Mouse (Mus musculus): Measurements from ENCODE around the gene Gm28374. TPM values are rescaled to one million over a fixed set of nuclear protein-coding genes. Genes with fewer than 3 reads are reported as not detected.

Gene Gm28374
- polyA plus RNA-seq, 1 experiment from 2014 or later: 1.7 TPM

- Histone ChIP-seq H3K36me3 (ENCODE audit: control insufficient read depth, insufficient read depth, low read length) (peaks cover 15% of the 10 kb centered on the region), H3K4me2 (ENCODE audit: low read depth, low read length) (peak within 1 kb of the TSS; percentile 85), H3K4me1 (ENCODE audit: control insufficient read depth, insufficient read depth, low read length) (peaks cover 32% of the 10 kb centered on the region), H3K27ac (ENCODE audit: low read length) (peak within 1 kb of the TSS; percentile 97), H3K9ac (ENCODE audit: low read depth, low read length) (peak within 1 kb of the TSS; percentile 93), H3K27me3 (replicated peaks; ENCODE audit: control insufficient read depth, insufficient read depth, low read length) (no peaks in the 10 kb centered on the region), H3K9me3 (ENCODE audit: control insufficient read depth, low read length) (no peaks in the 10 kb centered on the region), H3K4me3 (ENCODE audit: low read length) (peak within 1 kb of the TSS; percentile 91)
- WGBS: under 1% methylated on average over 77 of the region's 77 CpGs
- peak; percentile 85 for ATAC-seq
Measured at GRCm38 (mm10) chr19:6117986-6118676, 36.1 kb upstream of the Gm28374 start, which contains the start of gene Sac3d1. TSS of gene Sac3d1 (minus strand) at chr19:6118650.

- peak overlapping the region; percentile 91 for H3K4me3 ChIP-seq (ENCODE audit: low read length)
- no peaks in the 10 kb centered on the region for H3K27me3 ChIP-seq (replicated peaks; ENCODE audit: control insufficient read depth, insufficient read depth, low read length)
- H3K9me3 ChIP-seq (ENCODE audit: control insufficient read depth, low read length): no peaks in the 10 kb centered on the region
- ATAC-seq: no peak
- H3K4me1 ChIP-seq (ENCODE audit: control insufficient read depth, insufficient read depth, low read length): peaks cover 32% of the 10 kb centered on the region
- WGBS: 4% methylated on average over 32 of the region's 32 CpGs
- peaks cover 15% of the 10 kb centered on the region for H3K36me3 ChIP-seq (ENCODE audit: control insufficient read depth, insufficient read depth, low read length)
- peak overlapping the region; percentile 97 for H3K27ac ChIP-seq (ENCODE audit: low read length)
- H3K4me2 ChIP-seq (ENCODE audit: low read depth, low read length): peak overlapping the region; percentile 85
- H3K9ac ChIP-seq (ENCODE audit: low read depth, low read length): peak overlapping the region; percentile 93
Measured at GRCm38 (mm10) chr19:6117346-6117985, 35.4 kb upstream of the Gm28374 start.

GRCm38 (mm10) chr19:6116113-6116850, 34.2 kb upstream of the Gm28374 start:
- no peaks in the 10 kb centered on the region for H3K9me3 ChIP-seq (ENCODE audit: control insufficient read depth, low read length)
- no peaks in the 10 kb centered on the region for H3K27me3 ChIP-seq (replicated peaks; ENCODE audit: control insufficient read depth, insufficient read depth, low read length)
- H3K9ac ChIP-seq (ENCODE audit: low read depth, low read length): peak overlapping the region; percentile 2; the same call in 1 of the 2 replicates
- 89% methylated on average over 15 of the region's 15 CpGs for WGBS
- H3K27ac ChIP-seq (ENCODE audit: low read length): no peak overlapping the region
- H3K36me3 ChIP-seq (ENCODE audit: control insufficient read depth, insufficient read depth, low read length): peaks cover 15% of the 10 kb centered on the region
- peak overlapping the region; percentile 85 for H3K4me2 ChIP-seq (ENCODE audit: low read depth, low read length)
- ATAC-seq: no peak
- H3K4me3 ChIP-seq (ENCODE audit: low read length): no peak overlapping the region
- peaks cover 24% of the 10 kb centered on the region for H3K4me1 ChIP-seq (ENCODE audit: control insufficient read depth, insufficient read depth, low read length)

GRCm38 (mm10) chr19:6113116-6113515, 31.1 kb upstream of the Gm28374 start:
- H3K9me3 ChIP-seq (ENCODE audit: control insufficient read depth, low read length): no peaks in the 10 kb centered on the region
- H3K27me3 ChIP-seq (replicated peaks; ENCODE audit: control insufficient read depth, insufficient read depth, low read length): no peaks in the 10 kb centered on the region
- H3K36me3 ChIP-seq (ENCODE audit: control insufficient read depth, insufficient read depth, low read length): peaks cover 15% of the 10 kb centered on the region
- H3K27ac ChIP-seq (ENCODE audit: low read length): no peak overlapping the region
- WGBS: 65% methylated on average over 6 of the region's 6 CpGs
- H3K4me1 ChIP-seq (ENCODE audit: control insufficient read depth, insufficient read depth, low read length): peaks cover 15% of the 10 kb centered on the region
- no peak overlapping the region for H3K4me2 ChIP-seq (ENCODE audit: low read depth, low read length)
- H3K4me3 ChIP-seq (ENCODE audit: low read length): no peak overlapping the region
- H3K9ac ChIP-seq (ENCODE audit: low read depth, low read length): no peak overlapping the region
- no peak for ATAC-seq

- H3K9ac ChIP-seq (ENCODE audit: low read depth, low read length): peak within 1 kb of the TSS; percentile 60
- H3K4me1 ChIP-seq (ENCODE audit: control insufficient read depth, insufficient read depth, low read length): peaks cover 14% of the 10 kb centered on the region
- peak within 1 kb of the TSS; percentile 19 for H3K4me2 ChIP-seq (ENCODE audit: low read depth, low read length)
- H3K4me3 ChIP-seq (ENCODE audit: low read length): peak within 1 kb of the TSS; percentile 44
- no peaks in the 10 kb centered on the region for H3K27me3 ChIP-seq (replicated peaks; ENCODE audit: control insufficient read depth, insufficient read depth, low read length)
- peak within 1 kb of the TSS; percentile 78 for H3K27ac ChIP-seq (ENCODE audit: low read length)
- no peaks in the 10 kb centered on the region for H3K36me3 ChIP-seq (ENCODE audit: control insufficient read depth, insufficient read depth, low read length)
- H3K9me3 ChIP-seq (ENCODE audit: control insufficient read depth, low read length): no peaks in the 10 kb centered on the region
- WGBS: 68% methylated on average over 7 of the region's 7 CpGs
- ATAC-seq: peak; percentile 63
Measured at GRCm38 (mm10) chr19:6105586-6105985, 23.5 kb upstream of the Gm28374 start, which contains the start of gene Naaladl1. TSS of gene Naaladl1 (plus strand) at chr19:6105782.

- H3K27me3 ChIP-seq (replicated peaks; ENCODE audit: control insufficient read depth, insufficient read depth, low read length): no peaks in the 10 kb centered on the region
- H3K4me3 ChIP-seq (ENCODE audit: low read length): no peak overlapping the region
- H3K4me1 ChIP-seq (ENCODE audit: control insufficient read depth, insufficient read depth, low read length): peaks cover 14% of the 10 kb centered on the region
- WGBS: 50% methylated on average over 4 of the region's 4 CpGs
- no peaks in the 10 kb centered on the region for H3K36me3 ChIP-seq (ENCODE audit: control insufficient read depth, insufficient read depth, low read length)
- H3K9ac ChIP-seq (ENCODE audit: low read depth, low read length): no peak overlapping the region
- H3K27ac ChIP-seq (ENCODE audit: low read length): peak overlapping the region; percentile 75
- H3K4me2 ChIP-seq (ENCODE audit: low read depth, low read length): no peak overlapping the region
- peak; percentile 80 for ATAC-seq
- H3K9me3 ChIP-seq (ENCODE audit: control insufficient read depth, low read length): no peaks in the 10 kb centered on the region
Measured at GRCm38 (mm10) chr19:6104476-6104875, 22.4 kb upstream of the Gm28374 start.

- 0 out of 2 replicates have a peak, but pooled peaks have one; percentile 31 for ATAC-seq
- H3K36me3 ChIP-seq (ENCODE audit: control insufficient read depth, insufficient read depth, low read length): peaks cover 2% of the 10 kb centered on the region; the same call in 1 of the 2 replicates
- no peak overlapping the region for H3K9ac ChIP-seq (ENCODE audit: low read depth, low read length)
- no peak overlapping the region for H3K27ac ChIP-seq (ENCODE audit: low read length)
- no peak overlapping the region for H3K4me3 ChIP-seq (ENCODE audit: low read length)
- H3K4me2 ChIP-seq (ENCODE audit: low read depth, low read length): no peak overlapping the region
- H3K27me3 ChIP-seq (replicated peaks; ENCODE audit: control insufficient read depth, insufficient read depth, low read length): no peaks in the 10 kb centered on the region
- no peaks in the 10 kb centered on the region for H3K9me3 ChIP-seq (ENCODE audit: control insufficient read depth, low read length)
- H3K4me1 ChIP-seq (ENCODE audit: control insufficient read depth, insufficient read depth, low read length): peaks cover 14% of the 10 kb centered on the region
- 72% methylated on average over 6 of the region's 6 CpGs for WGBS
Measured at GRCm38 (mm10) chr19:6102169-6102853, 20.3 kb upstream of the Gm28374 start.

GRCm38 (mm10) chr19:6101186-6101585, 19.1 kb upstream of the Gm28374 start:
- Histone ChIP-seq H3K4me2 (ENCODE audit: low read depth, low read length) (no peak overlapping the region), H3K4me3 (ENCODE audit: low read length) (no peak overlapping the region), H3K27ac (ENCODE audit: low read length) (no peak overlapping the region), H3K9ac (ENCODE audit: low read depth, low read length) (no peak overlapping the region), H3K4me1 (ENCODE audit: control insufficient read depth, insufficient read depth, low read length) (peaks cover 14% of the 10 kb centered on the region), H3K9me3 (ENCODE audit: control insufficient read depth, low read length) (no peaks in the 10 kb centered on the region), H3K36me3 (ENCODE audit: control insufficient read depth, insufficient read depth, low read length) (peaks cover 2% of the 10 kb centered on the region; the same call in 1 of the 2 replicates), H3K27me3 (replicated peaks; ENCODE audit: control insufficient read depth, insufficient read depth, low read length) (no peaks in the 10 kb centered on the region)
- WGBS: 67% methylated on average over 6 of the region's 6 CpGs
- no peak for ATAC-seq

Measured in intestine, embryonic 16.5 days (tissue).